Mouse (Mus musculus) olfactory bulb, adult 2 months (tissue): ENCODE measurements at regions not wholly inside any gene's neighbourhood (a gene's known extent, or its start where the extent isn't known, plus 50 kb on each side); places are given as distances from the start of the nearest gene placed in this dataset.

Experiments used
- CTCF ChIP-seq: fragments of 200-500 bp; IDR thresholded peaks from 2 replicates; pipeline ENCODE4 v1.5.1; 2012; ENCODE audit warnings: low read depth, mild to moderate bottlenecking, low read length, moderate library complexity; ENCODE audit not compliant: insufficient read depth
- POLR2A ChIP-seq: fragments of 200-500 bp; IDR thresholded peaks from 2 replicates; pipeline ENCODE4 v1.6.1; 2012; ENCODE audit warnings: mild to moderate bottlenecking, low read depth, low read length, moderate library complexity; ENCODE audit not compliant: insufficient read depth

DNA sequence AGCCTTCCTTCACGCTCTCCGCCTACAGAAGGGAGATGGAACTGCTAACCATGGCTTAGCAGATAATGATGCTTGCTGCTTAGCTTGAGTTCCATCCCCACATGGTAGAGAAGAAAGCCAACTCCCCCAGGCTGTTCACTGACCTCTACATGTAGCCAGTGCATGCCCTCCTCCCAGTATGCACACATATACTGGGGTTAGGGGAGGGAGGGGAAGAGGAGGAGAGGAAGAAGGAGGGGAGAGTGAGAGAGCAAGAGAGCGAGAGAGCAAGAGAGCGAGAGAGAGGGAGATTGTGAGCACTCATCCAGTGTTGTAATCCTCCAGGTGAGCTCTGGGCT, 79.3 kb upstream of the Actrt2 start:
- no peak for TF ChIP-seq POLR2A
- no peak for TF ChIP-seq CTCF
